Mouse (Mus musculus) hindbrain, postnatal 0 days (tissue): ENCODE measurements around the gene Ctdspl. TPM values are rescaled to one million over a fixed set of nuclear protein-coding genes. Genes with fewer than 3 reads are reported as not detected.
A peak's percentile ranks its signal among the peaks of the same experiment; 100 is the strongest.

ENCODE experiments used
- ATAC-seq: fragments of 200-750 bp; cut with Nextera tagmentation; 2 replicates; pipeline ENCODE4 v1.8.0; 2017; ENCODE audit warnings: mild to moderate bottlenecking, moderate TSS enrichment, moderate library complexity
- DNase-seq: peaks from one replicate; pipeline ENCODE4 v3.0.0-alpha.2; 2015; ENCODE audit warnings: low spot score
- H3K27ac ChIP-seq: fragments of 300-500 bp; sonication (generic); 2 replicates; pipeline ENCODE4 v1.5.1; 2014; ENCODE audit warnings: mild to moderate bottlenecking
- H3K27me3 ChIP-seq: fragments of 300-500 bp; sonication (generic); 2 replicates; pipeline ENCODE4 v1.6.1; 2014; ENCODE audit warnings: low read length, mixed read lengths; ENCODE audit not compliant: insufficient read depth
- H3K36me3 ChIP-seq: fragments of 300-500 bp; sonication (generic); 2 replicates; pipeline ENCODE4 v1.6.1; 2014; ENCODE audit warnings: low read length, mixed read lengths; ENCODE audit not compliant: insufficient read depth
- H3K4me1 ChIP-seq: fragments of 300-500 bp; sonication (generic); 2 replicates; pipeline ENCODE4 v1.6.1; 2014; ENCODE audit warnings: antibody characterized with exemption, low read length, mixed read lengths; ENCODE audit not compliant: insufficient read depth
- H3K4me2 ChIP-seq: fragments of 300-500 bp; sonication (generic); 2 replicates; pipeline ENCODE4 v1.6.1; 2014; ENCODE audit warnings: low read depth, mild to moderate bottlenecking, low read length, moderate library complexity, mixed read lengths
- H3K4me3 ChIP-seq: fragments of 300-500 bp; sonication (generic); 2 replicates; pipeline ENCODE4 v1.5.1; 2014; ENCODE audit warnings: low read length
- H3K9ac ChIP-seq: fragments of 300-500 bp; sonication (generic); replicated peaks from 2 replicates; pipeline ENCODE4 v1.6.1; 2014; ENCODE audit warnings: mild to moderate bottlenecking, low read length, moderate library complexity, mixed read lengths
- H3K9me3 ChIP-seq: fragments of 300-500 bp; sonication (generic); 2 replicates; pipeline ENCODE4 v1.6.1; 2016; ENCODE audit warnings: low read length, mixed read lengths
- CTCF ChIP-seq: IDR thresholded peaks from 2 replicates; pipeline ENCODE4 v1.5.1; 2016; ENCODE audit warnings: antibody characterized with exemption, control low read depth, low read depth
- WGBS: fragments of 180-500 bp; shearing (Covaris S2); extraction: QIAGEN DNeasy Blood & Tissue Kit; methylation state at CpG from one replicate; pipeline ENCODE4 v1.1.7; 2014; 5-methylcytosine and 5-hydroxymethylcytosine counted together
- polyA plus RNA-seq: library from polyadenylated mRNA; unstranded; fragments of >200 nt; fragmentation: Nextera tagmentation; extraction: Ambion mirVana; gene quantifications from 2 replicates; pipeline ENCODE4 v1.2.1, GENCODE M21; 2015
- total RNA-seq: library from RNA; depleted of rRNA; stranded (reverse); fragments of >200 nt; gene quantifications from 2 replicates; pipeline ENCODE4 v1.2.3, GENCODE M21; 2014

Ctdspl gene
- total and polyA plus RNA-seq, 2 experiments from 2014 or later: 5.5 to 8.4 TPM

GRCm38 (mm10) chr9:119048182-119048903, 122.1 kb downstream of the Ctdspl start:
- no peaks in the 10 kb centered on the region for H3K36me3 ChIP-seq
- ATAC-seq: no peak
- no peak for DNase-seq
- TF ChIP-seq CTCF: no peak
- H3K4me2 ChIP-seq: no peak overlapping the region
- no peaks in the 10 kb centered on the region for H3K9me3 ChIP-seq
- H3K27me3 ChIP-seq: peaks cover 5% of the 10 kb centered on the region; the same call in 1 of the 2 replicates
- WGBS: 83% methylated on average over 11 of the region's 11 CpGs
- no peak overlapping the region for H3K4me3 ChIP-seq
- H3K4me1 ChIP-seq: no peaks in the 10 kb centered on the region
- H3K9ac ChIP-seq: no peak overlapping the region
- no peak overlapping the region for H3K27ac ChIP-seq

- Histone ChIP-seq H3K4me3 (no peak overlapping the region), H3K4me2 (no peak overlapping the region), H3K27ac (no peak overlapping the region), H3K27me3 (peaks cover 5% of the 10 kb centered on the region; the same call in 1 of the 2 replicates), H3K36me3 (no peaks in the 10 kb centered on the region), H3K9ac (no peak overlapping the region), H3K4me1 (no peaks in the 10 kb centered on the region), H3K9me3 (no peaks in the 10 kb centered on the region)
- DNase-seq (no peak), ATAC-seq (no peak)
- WGBS: 81% methylated on average over 2 of the region's 2 CpGs
- peak; percentile 27; the same call in 1 of the 2 replicates for TF ChIP-seq CTCF
Measured at GRCm38 (mm10) chr9:119051158-119051557, 124.9 kb downstream of the Ctdspl start.

- 17% methylated on average over 22 of the region's 22 CpGs for WGBS
- TF ChIP-seq CTCF: no peak
- Histone ChIP-seq H3K4me1 (no peaks in the 10 kb centered on the region), H3K27ac (no peak within 1 kb of the TSS), H3K9me3 (no peaks in the 10 kb centered on the region), H3K36me3 (no peaks in the 10 kb centered on the region), H3K9ac (0 out of 2 replicates have a peak within 1 kb of the TSS, but pooled peaks have one; percentile 3), H3K27me3 (peaks cover 5% of the 10 kb centered on the region; the same call in 1 of the 2 replicates), H3K4me2 (peak within 1 kb of the TSS; percentile 41), H3K4me3 (no peak within 1 kb of the TSS)
- ATAC-seq (peak; percentile 28; the same call in 1 of the 2 replicates), DNase-seq (no peak)
Measured at GRCm38 (mm10) chr9:119052154-119052944, 126.1 kb downstream of the Ctdspl start, which contains the start of gene Vill. TSS of gene Vill (plus strand) at chr9:119052778.

- ATAC-seq (no peak), DNase-seq (no peak)
- Histone ChIP-seq H3K9ac (no peak overlapping the region), H3K4me3 (no peak overlapping the region), H3K9me3 (no peaks in the 10 kb centered on the region), H3K4me2 (no peak overlapping the region), H3K4me1 (no peaks in the 10 kb centered on the region), H3K27ac (no peak overlapping the region), H3K27me3 (peaks cover 5% of the 10 kb centered on the region; the same call in 1 of the 2 replicates), H3K36me3 (no peaks in the 10 kb centered on the region)
- 84% methylated on average over 9 of the region's 9 CpGs for WGBS
- no peak for TF ChIP-seq CTCF
Measured at GRCm38 (mm10) chr9:119053964-119054576, 127.8 kb downstream of the Ctdspl start.

- 77% methylated on average over 4 of the region's 4 CpGs for WGBS
- DNase-seq (no peak), ATAC-seq (no peak)
- H3K4me1 ChIP-seq: no peaks in the 10 kb centered on the region
- no peaks in the 10 kb centered on the region for H3K9me3 ChIP-seq
- no peak overlapping the region for H3K9ac ChIP-seq
- H3K4me3 ChIP-seq: no peak overlapping the region
- peaks cover 5% of the 10 kb centered on the region; the same call in 1 of the 2 replicates for H3K27me3 ChIP-seq
- no peak overlapping the region for H3K4me2 ChIP-seq
- no peak overlapping the region for H3K27ac ChIP-seq
- H3K36me3 ChIP-seq: no peaks in the 10 kb centered on the region
- TF ChIP-seq CTCF: no peak
Measured at GRCm38 (mm10) chr9:119055336-119055735, 129.1 kb downstream of the Ctdspl start.

- Histone ChIP-seq H3K9me3 (no peaks in the 10 kb centered on the region), H3K4me2 (no peak overlapping the region), H3K36me3 (no peaks in the 10 kb centered on the region), H3K27ac (no peak overlapping the region), H3K4me3 (no peak overlapping the region), H3K4me1 (no peaks in the 10 kb centered on the region), H3K9ac (no peak overlapping the region), H3K27me3 (no peaks in the 10 kb centered on the region)
- ATAC-seq (no peak), DNase-seq (no peak)
- 87% methylated on average over 7 of the region's 7 CpGs for WGBS
- TF ChIP-seq CTCF: no peak
Measured at GRCm38 (mm10) chr9:119058245-119058644, 132.0 kb downstream of the Ctdspl start.
